ENCODE assay signal across 26 mouse cellular contexts in the genomic region with DNA sequence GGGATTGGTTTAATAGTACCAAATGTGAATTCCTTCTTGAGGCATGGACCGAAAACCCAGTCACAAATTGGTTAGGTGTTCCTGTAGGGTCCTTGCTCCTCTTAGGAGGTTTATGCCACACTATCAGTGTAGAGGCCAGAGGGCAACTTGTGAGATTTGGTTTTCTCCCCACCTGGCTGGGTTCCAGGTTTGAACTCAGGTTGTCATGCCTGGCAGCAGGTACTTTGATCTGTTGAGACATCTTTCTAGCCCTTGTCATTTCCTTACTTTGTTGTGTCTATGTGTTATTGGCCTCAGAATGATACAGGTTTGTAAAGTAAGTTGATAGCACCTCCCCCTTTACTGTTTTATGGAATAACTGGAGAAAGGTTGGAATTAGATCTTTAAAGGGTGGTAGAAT.
"Had no signal": no experiment of that assay in that cellular context is flagged by ENCODE, and none has a peak within 500 bp of the region (broad histone marks: within the 10 kb centered on the region; RNA-seq: fewer than 3 reads in every experiment).

No protein-coding gene starts in this region.

- H3K9me3 ChIP-seq: heart, embryonic 13.5 days; heart, embryonic 15.5 days; hindbrain, embryonic 13.5 days; hindbrain, embryonic 15.5 days; kidney, embryonic 15.5 days; limb, embryonic 13.5 days; limb, embryonic 15.5 days; liver, embryonic 13.5 days; liver, embryonic 15.5 days had no signal

- H3K9ac ChIP-seq: heart, embryonic 13.5 days; heart, embryonic 15.5 days; hindbrain, embryonic 13.5 days; hindbrain, embryonic 15.5 days; kidney, embryonic 15.5 days; limb, embryonic 13.5 days; limb, embryonic 15.5 days; liver, embryonic 13.5 days; liver, embryonic 15.5 days had no signal

- DNase-seq: gastrocnemius, postnatal 14 days; gastrocnemius, postnatal 36 days; heart, adult 11 months; heart, adult 2 months; heart, postnatal 14 days; heart, postnatal 36 days; kidney, adult 11 months; kidney, adult 2 months; kidney, adult 9 months; kidney, postnatal 14 days; kidney, postnatal 36 days; layer of hippocampus, adult 9-11 months; layer of hippocampus, postnatal 36 days; left cerebral cortex, postnatal 4 days; liver, embryonic 13.5 days had no signal

- H3K36me3 ChIP-seq: heart, embryonic 13.5 days; heart, embryonic 15.5 days; hindbrain, embryonic 13.5 days; hindbrain, embryonic 15.5 days; kidney, embryonic 15.5 days; limb, embryonic 15.5 days; liver, embryonic 13.5 days had no signal

- H3K27me3 ChIP-seq: heart, embryonic 13.5 days; heart, embryonic 15.5 days; hindbrain, embryonic 13.5 days; hindbrain, embryonic 15.5 days; kidney, embryonic 15.5 days; limb, embryonic 13.5 days; limb, embryonic 15.5 days; liver, embryonic 13.5 days; liver, embryonic 15.5 days had no signal

- H3K4me3 ChIP-seq: heart, adult 2 months; heart, embryonic 13.5 days; heart, embryonic 15.5 days; hindbrain, embryonic 13.5 days; hindbrain, embryonic 15.5 days; kidney, embryonic 15.5 days; limb, embryonic 13.5 days; limb, embryonic 15.5 days; liver, embryonic 13.5 days; liver, embryonic 15.5 days had no signal

- H3K4me1 ChIP-seq: hindbrain, embryonic 13.5 days; hindbrain, embryonic 15.5 days; kidney, embryonic 15.5 days; limb, embryonic 13.5 days; limb, embryonic 15.5 days; liver, embryonic 13.5 days; liver, embryonic 15.5 days had no signal

- H3K27ac ChIP-seq: heart, adult 2 months; heart, embryonic 13.5 days; heart, embryonic 15.5 days; hindbrain, embryonic 13.5 days; hindbrain, embryonic 15.5 days; hindbrain, postnatal 0 days; kidney, embryonic 15.5 days; kidney, postnatal 0 days; limb, embryonic 13.5 days; limb, embryonic 15.5 days; liver, embryonic 13.5 days; liver, embryonic 15.5 days had no signal

- ATAC-seq: hindbrain, postnatal 0 days had no signal

- H3K4me2 ChIP-seq: heart, embryonic 11.5 days; heart, embryonic 13.5 days; heart, embryonic 15.5 days; hindbrain, embryonic 13.5 days; hindbrain, embryonic 15.5 days; kidney, embryonic 15.5 days; limb, embryonic 13.5 days; limb, embryonic 15.5 days; liver, embryonic 13.5 days; liver, embryonic 15.5 days had no signal
